Mouse (Mus musculus): ENCODE measurements around the gene Odf4. TPM values are rescaled to one million over a fixed set of nuclear protein-coding genes. Genes with fewer than 3 reads are reported as not detected.

Odf4 gene
- polyA plus RNA-seq (2012; rRNA removed): not detected in 2 replicates

DNA sequence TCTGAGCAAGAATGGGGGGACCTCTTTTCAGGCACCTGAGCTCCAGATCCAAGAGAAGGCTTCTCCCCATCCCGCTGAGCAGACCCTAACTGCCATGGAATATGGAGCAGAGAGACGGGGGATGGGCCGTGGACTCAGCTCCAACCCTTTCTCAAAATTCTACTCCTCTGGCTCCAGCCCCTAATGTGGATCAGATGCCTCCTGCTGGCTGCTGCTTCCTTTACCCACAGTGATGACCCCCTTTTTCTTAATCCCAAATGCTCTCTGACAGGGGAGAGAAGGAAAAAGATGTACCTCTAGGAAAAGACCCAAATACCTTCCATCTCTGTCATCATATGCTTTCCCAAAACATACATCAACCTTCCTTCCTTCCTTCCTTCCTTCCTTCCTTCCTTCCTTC lies at the start of gene Odf4:
TSS of gene Odf4 (minus strand) at position 101 of the 400 bp plus-strand sequence.

DNA sequence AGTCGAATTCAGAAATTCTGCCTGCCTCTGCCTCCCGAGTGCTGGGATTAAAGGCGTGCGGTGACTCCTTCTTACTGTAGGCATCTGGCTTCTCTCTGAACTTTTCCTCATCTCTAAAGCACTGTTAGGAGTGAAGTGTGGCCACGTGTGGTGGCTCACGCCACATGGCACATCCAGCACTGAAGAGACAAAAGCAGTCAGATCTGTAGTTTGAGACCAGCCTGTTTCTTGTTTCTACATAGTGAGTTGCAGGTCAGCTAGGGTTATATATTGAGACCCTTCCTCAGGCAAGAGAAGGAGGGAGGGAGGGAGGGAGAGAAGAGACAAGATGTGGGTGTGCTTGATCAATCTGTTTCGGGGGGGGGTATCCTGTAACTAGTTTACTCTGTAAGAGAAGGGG lies 48.2 kb upstream of the Odf4 start, which contains the start of gene Rangrf:
TSS of gene Rangrf (minus strand) at position 101 of the 400 bp plus-strand sequence.

DNA sequence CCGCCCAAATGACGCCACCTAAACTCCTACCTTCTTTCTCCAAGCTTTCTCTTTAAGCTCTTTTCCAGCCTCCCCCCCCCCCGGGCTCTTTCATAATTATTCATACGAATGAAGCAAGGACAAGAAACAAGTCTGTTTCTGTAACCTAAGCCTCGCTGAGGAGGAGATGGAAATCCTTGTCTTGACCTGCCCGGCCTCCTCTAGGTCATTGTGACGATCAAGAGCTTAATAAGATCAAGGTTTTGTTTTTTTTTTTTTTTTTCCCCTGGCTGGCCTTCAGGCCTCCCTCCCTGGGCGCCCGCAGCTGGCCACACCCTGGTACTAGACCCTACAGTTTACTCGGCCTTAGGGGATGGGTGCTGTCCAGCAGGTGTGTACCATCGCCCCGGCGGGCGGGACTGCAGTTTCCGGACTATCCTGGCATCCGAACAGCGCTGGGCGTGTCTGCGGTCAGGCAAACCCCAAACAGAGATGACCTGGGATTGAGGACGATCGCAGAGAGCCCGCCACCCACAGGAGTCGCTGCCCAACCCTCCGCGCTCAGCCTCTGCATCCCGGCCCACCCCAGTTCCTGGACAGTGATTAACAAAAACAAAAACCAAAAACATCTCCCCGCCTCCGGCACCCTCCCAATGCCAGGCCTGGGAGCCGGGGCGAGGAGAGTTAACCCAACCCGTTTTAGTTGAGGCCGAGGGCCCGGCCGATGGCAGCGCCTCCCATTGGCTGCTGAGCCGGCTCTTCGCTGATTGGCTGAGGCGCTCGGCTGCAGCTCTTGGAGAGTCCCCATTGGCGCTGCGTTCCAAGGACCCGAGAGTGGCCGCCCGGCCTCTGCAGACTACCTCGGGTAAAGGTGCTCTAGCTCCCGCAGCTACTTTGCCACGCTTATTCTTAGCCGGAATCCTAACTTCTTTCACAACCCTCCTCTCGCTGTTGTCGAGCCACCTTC lies 40.7 kb upstream of the Odf4 start, which contains the start of gene Slc25a35:
TSS of gene Slc25a35 (plus strand) at position 795 of the 946 bp plus-strand sequence.

DNA sequence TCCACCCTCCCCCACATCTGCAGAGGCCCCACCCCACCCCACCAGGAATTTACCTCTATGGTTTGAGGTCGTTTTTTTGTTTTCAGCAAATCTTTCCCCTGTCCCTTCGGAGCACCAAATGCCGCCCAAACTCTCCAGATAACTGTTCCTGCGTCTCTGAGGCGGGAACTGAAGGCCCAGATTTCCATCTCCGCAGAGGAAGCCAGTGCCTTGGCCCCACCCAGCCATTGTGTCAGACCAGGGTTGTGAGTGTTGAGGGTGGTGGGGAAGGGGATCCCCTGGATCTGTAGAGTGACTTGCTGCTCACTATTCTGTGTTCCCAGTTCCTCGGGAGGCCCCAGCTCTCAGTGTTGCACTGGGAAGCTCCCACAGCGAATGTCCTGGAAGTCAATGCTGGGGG lies 30.4 kb upstream of the Odf4 start, which contains the start of gene Arhgef15:
TSS of gene Arhgef15 (minus strand) at position 173 of the 400 bp plus-strand sequence.

DNA sequence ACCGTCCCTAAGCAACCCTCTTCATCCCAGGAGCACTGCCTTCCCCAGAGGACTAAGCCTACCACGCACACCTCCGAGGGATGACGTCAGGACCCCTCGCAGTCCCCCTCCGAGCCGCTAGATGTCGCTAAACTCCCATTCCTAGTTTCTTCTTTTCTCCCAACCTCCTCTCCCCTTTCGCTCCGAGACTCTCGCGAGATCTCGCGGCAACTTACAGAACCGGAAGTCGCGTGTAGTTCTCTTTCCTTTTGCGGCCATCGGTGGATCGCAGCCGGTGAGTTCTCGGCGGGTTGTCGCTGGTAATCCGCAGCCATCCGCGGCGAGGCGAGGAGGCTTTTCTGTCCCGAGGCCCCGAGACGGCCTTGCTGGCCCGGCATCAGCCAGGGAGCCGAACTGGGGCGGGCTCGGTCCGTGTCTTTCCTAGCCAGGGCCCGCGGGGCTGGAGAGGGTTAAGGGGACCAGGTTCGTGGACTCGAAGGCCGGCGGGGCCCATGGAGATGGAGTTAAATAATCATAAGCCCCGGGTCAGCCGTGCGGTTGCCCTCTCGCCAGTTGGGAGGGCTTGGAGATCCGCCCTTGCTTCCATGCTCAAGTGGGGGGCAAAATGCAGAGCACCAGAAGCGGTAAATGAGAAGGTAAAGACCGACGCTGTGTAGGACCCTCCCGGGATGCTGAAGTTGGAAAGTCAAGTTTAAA lies 25.4 kb downstream of the Odf4 start, which contains the start of gene Rpl26:
TSS of gene Rpl26 (plus strand) at position 233 of the 696 bp plus-strand sequence.

DNA sequence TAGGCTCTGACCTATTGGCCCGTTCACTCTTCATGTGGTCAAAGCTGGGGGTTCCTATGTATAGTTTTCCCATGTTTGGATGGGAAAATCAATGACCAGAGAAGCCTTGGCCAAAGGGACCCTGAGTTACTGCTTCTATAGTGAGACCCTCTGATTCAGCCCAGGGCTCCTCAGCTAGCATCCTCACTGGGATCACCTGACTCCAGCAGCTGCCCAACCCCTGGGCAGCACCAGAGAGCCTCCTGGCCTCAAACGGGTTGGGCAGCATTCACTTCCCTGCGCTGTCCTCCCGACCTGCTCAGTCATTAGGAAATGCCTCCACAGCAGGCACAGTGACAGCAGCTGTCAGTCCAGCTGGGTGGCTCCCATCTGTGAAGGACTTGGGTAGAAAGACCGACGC lies 38.6 kb downstream of the Odf4 start, which contains the start of gene Rnf222:
TSS of gene Rnf222 (plus strand) at position 301 of the 400 bp plus-strand sequence.

Other genes starting within 250 kb of the Odf4 start
- gene Myh10, start 235.5 kb downstream of the Odf4 start, polyA plus RNA-seq (2012; rRNA removed): 2.5 and 3.5 TPM in 2 replicates
- 78.5 and 83.8 TPM in 2 replicates for gene Ndel1, start 55.2 kb downstream of the Odf4 start, polyA plus RNA-seq (2012; rRNA removed)
- 0.70 and 0.84 TPM in 2 replicates for gene Rnf222, start 38.5 kb downstream of the Odf4 start, polyA plus RNA-seq (2012; rRNA removed)
- gene Rpl26, start 25.5 kb downstream of the Odf4 start, polyA plus RNA-seq (2012; rRNA removed): 175 and 211 TPM in 2 replicates
- gene Arhgef15, start 30.4 kb upstream of the Odf4 start, polyA plus RNA-seq (2012; rRNA removed): 24.5 and 26.3 TPM in 2 replicates
- gene Slc25a35, start 41.0 kb upstream of the Odf4 start, polyA plus RNA-seq (2012; rRNA removed): 27.1 and 32.6 TPM in 2 replicates
- gene Rangrf, start 48.1 kb upstream of the Odf4 start, polyA plus RNA-seq (2012; rRNA removed): 17.9 and 21.9 TPM in 2 replicates
- gene Pfas, start 81.4 kb upstream of the Odf4 start, polyA plus RNA-seq (2012; rRNA removed): 3.1 and 4.6 TPM in 2 replicates
- 12.6 and 16.5 TPM in 2 replicates for gene Ctc1, start 88.8 kb upstream of the Odf4 start, polyA plus RNA-seq (2012; rRNA removed)
- gene Aurkb, start 118.6 kb upstream of the Odf4 start, polyA plus RNA-seq (2012; rRNA removed): 16.9 and 18.1 TPM in 2 replicates
- 10.7 and 19.3 TPM in 2 replicates for gene Borcs6, start 132.6 kb upstream of the Odf4 start, polyA plus RNA-seq (2012; rRNA removed)
- 15.9 and 17.7 TPM in 2 replicates for gene Tmem107, start 143.7 kb upstream of the Odf4 start, polyA plus RNA-seq (2012; rRNA removed)
- 78.1 and 119 TPM in 2 replicates for gene Vamp2, start 161.4 kb upstream of the Odf4 start, polyA plus RNA-seq (2012; rRNA removed)
- 9.6 and 9.8 TPM in 2 replicates for gene Per1, start 168.1 kb upstream of the Odf4 start, polyA plus RNA-seq (2012; rRNA removed)
- 1.00 and 1.9 TPM in 2 replicates for gene Hes7, start 193.3 kb upstream of the Odf4 start, polyA plus RNA-seq (2012; rRNA removed)
- gene 9130213A22Rik, start 195.5 kb upstream of the Odf4 start, polyA plus RNA-seq (2012; rRNA removed): 0.53 and 0.80 TPM in 2 replicates
- 35.1 and 49.7 TPM in 2 replicates for gene Aloxe3, start 198.8 kb upstream of the Odf4 start, polyA plus RNA-seq (2012; rRNA removed)
- 27.0 and 30.6 TPM in 2 replicates for gene Alox12b, start 229.9 kb upstream of the Odf4 start, polyA plus RNA-seq (2012; rRNA removed)

Measured in stomach, adult 2 months (tissue).